Mouse (Mus musculus) thymus, postnatal 0 days (tissue): ENCODE measurements around the gene Hba-a1. TPM values are rescaled to one million over a fixed set of nuclear protein-coding genes. Genes with fewer than 3 reads are reported as not detected.

Experiments used
- polyA plus RNA-seq: library from polyadenylated mRNA; unstranded; fragments of >200 nt; fragmentation: Nextera tagmentation; extraction: Ambion mirVana; gene quantifications from 2 replicates; pipeline ENCODE4 v1.2.1, GENCODE M21; 2015

The Hba-a1 gene
- polyA plus RNA-seq, 1 experiment from 2014 or later = 668 TPM

Other genes starting within 250 kb of the Hba-a1 start
- gene Il9r, start 83.2 kb upstream of the Hba-a1 start, polyA plus RNA-seq = 5.3 and 5.7 TPM in 2 replicates
- gene Snrnp25, start 78.1 kb upstream of the Hba-a1 start, polyA plus RNA-seq = 103 TPM in 2 replicates
- gene Rhbdf1, start 61.2 kb upstream of the Hba-a1 start, polyA plus RNA-seq = 10.6 and 11.2 TPM in 2 replicates
- 30.0 and 36.0 TPM in 2 replicates for gene Mpg, start 57.0 kb upstream of the Hba-a1 start, polyA plus RNA-seq
- gene Nprl3, start 15.8 kb upstream of the Hba-a1 start, polyA plus RNA-seq = 38.5 and 39.4 TPM in 2 replicates
- gene Hba-x, start 7.1 kb upstream of the Hba-a1 start, polyA plus RNA-seq = 1.9 and 2.2 TPM in 2 replicates
- 0.33 and 0.34 TPM in 2 replicates for gene Hbq1b, start 3.5 kb downstream of the Hba-a1 start, polyA plus RNA-seq
- gene Hba-a2, start 13.0 kb downstream of the Hba-a1 start, polyA plus RNA-seq = 1,475 and 1,659 TPM in 2 replicates
- not detected in 2 replicates for gene Hbq1a, start 16.6 kb downstream of the Hba-a1 start, polyA plus RNA-seq
- gene Sh3pxd2b, start 64.3 kb downstream of the Hba-a1 start, polyA plus RNA-seq = 2.3 and 2.7 TPM in 2 replicates
- 15.4 and 16.1 TPM in 2 replicates for gene Ubtd2, start 171.9 kb downstream of the Hba-a1 start, polyA plus RNA-seq
- 1.9 and 2.1 TPM in 2 replicates for gene Efcab9, start 248.6 kb downstream of the Hba-a1 start, polyA plus RNA-seq
- 10.6 and 12.9 TPM in 2 replicates for gene Stk10, start 249.8 kb downstream of the Hba-a1 start, polyA plus RNA-seq